Mouse (Mus musculus) cerebellum, adult 2 months (tissue): ENCODE data around the gene Wwc2.

Experiments
- CTCF ChIP-seq: fragments of 200-500 bp; IDR thresholded peaks from 2 replicates; pipeline ENCODE4 v1.5.1; 2011; ENCODE audit warnings: low read depth, mild to moderate bottlenecking, control low read depth, low read length, moderate library complexity, borderline replicate concordance; ENCODE audit not compliant: insufficient read depth
- POLR2A ChIP-seq: fragments of 200-500 bp; IDR thresholded peaks from 2 replicates; pipeline ENCODE4 v1.6.1; 2011; ENCODE audit warnings: low read length, control low read depth, borderline replicate concordance; ENCODE audit not compliant: insufficient read depth

DNA sequence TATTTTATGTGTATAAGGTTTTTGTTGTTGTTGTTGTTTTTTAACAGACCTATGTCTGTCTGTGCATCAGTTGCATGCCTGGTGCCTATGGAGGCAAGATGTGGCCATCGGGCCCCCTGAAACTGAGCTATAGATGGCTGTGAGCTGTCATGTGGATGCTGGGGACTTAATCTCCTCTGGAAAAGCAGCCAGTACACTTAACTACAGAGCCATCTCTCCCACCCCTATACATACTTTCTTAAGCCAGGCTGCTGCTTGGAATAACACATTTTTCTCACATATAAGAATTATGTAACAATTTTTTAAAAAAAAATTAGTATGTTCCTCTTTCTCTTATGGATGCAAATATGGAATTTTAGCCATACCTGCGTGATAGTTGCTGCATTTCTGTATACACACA, 207.2 kb downstream of the Wwc2 start:
- TF ChIP-seq CTCF: no peak
- TF ChIP-seq POLR2A: no peak
